Mouse (Mus musculus): Measurements from ENCODE around the gene Prkag3. TPM values are rescaled to one million over a fixed set of nuclear protein-coding genes. Genes with fewer than 3 reads are reported as not detected.

Gene Prkag3
- not detected for total RNA-seq (2023)

GRCm38 (mm10) chr1:74748643-74749271 lies at the start of gene Prkag3:
TSS of gene Prkag3 (minus strand) at chr1:74749221.

DNA sequence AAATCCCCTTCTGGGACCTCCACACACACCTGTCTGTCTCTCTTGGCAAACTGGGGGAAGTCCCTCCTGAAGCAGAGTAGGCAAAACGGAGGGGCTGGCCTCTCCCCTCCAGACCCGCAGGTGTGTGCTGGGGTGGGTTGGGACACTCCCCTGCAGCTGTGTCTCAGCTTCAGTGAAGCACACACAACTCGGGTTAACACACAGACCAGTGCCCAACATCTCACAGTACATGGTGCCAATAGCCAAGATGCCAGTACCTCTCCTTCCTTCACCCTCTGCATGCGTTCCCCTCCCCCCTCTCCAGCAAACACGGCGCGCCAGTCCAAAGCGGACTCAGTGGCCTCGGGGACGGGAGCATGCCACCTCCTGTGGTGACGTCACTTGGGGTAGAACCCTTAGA lies 42.2 kb upstream of the Prkag3 start, which contains the start of gene Wnt10a:
Wnt10a (plus strand) TSS at position 268 of the 400 bp plus-strand sequence.

GRCm38 (mm10) chr1:74771845-74771930 lies 22.7 kb upstream of the Prkag3 start, which contains the start of gene Wnt6:
TSS of gene Wnt6 (plus strand) at chr1:74771892.

GRCm38 (mm10) chr1:74713099-74713858 lies 35.7 kb downstream of the Prkag3 start, which contains the start of gene Cyp27a1:
TSS of gene Cyp27a1 (plus strand) at chr1:74713574.

Other genes with a start within 250 kb of the Prkag3 start
- gene Cnot9, start 243.2 kb downstream of the Prkag3 start, total RNA-seq (2023), result 10 to 100 TPM; 24.9 to 25.0 TPM
- not detected for gene Plcd4, start 206.3 kb downstream of the Prkag3 start, total RNA-seq (2023)
- gene Usp37, start 204.9 kb downstream of the Prkag3 start, total RNA-seq (2023), result 10 to 100 TPM; 15.6 to 15.7 TPM
- gene Zfp142, start 161.0 kb downstream of the Prkag3 start, total RNA-seq (2023), result 10 to 100 TPM; 20.8 to 21.7 TPM
- 1 to 10 TPM; 7.8 to 8.1 TPM for gene Bcs1l, start 160.9 kb downstream of the Prkag3 start, total RNA-seq (2023)
- 10 to 100 TPM; 47.7 to 49.1 TPM for gene Rnf25, start 147.8 kb downstream of the Prkag3 start, total RNA-seq (2023)
- 1 to 10 TPM in 1 of 2 experiments, under 1 TPM in 1; 0.68 to 1.8 TPM for gene Stk36, start 147.8 kb downstream of the Prkag3 start, total RNA-seq (2023)
- gene Ttll4, start 87.5 kb downstream of the Prkag3 start, total RNA-seq (2023), result 10 to 100 TPM; 13.5 to 18.1 TPM
- 10 to 100 TPM; 29.6 to 41.2 TPM for gene Cyp27a1, start 35.6 kb downstream of the Prkag3 start, total RNA-seq (2023)
- gene Wnt6, start 22.7 kb upstream of the Prkag3 start, total RNA-seq (2023), result 1 to 10 TPM; 1.5 to 1.8 TPM
- not detected for gene Wnt10a, start 42.3 kb upstream of the Prkag3 start, total RNA-seq (2023)
- not detected for gene Cdk5r2, start 105.7 kb upstream of the Prkag3 start, total RNA-seq (2023)
- gene Fev, start 136.2 kb upstream of the Prkag3 start, total RNA-seq (2023), result not detected
- not detected for gene Cryba2, start 143.9 kb upstream of the Prkag3 start, total RNA-seq (2023)
- not detected for gene Cfap65, start 186.4 kb upstream of the Prkag3 start, total RNA-seq (2023)
- under 1 TPM in 1 of 2 experiments, not detected in 1; 0.58 TPM for gene Ihh, start 202.5 kb upstream of the Prkag3 start, total RNA-seq (2023)